Mouse (Mus musculus) embryonic fibroblast, embryonic 13.5 days (primary cell): ENCODE data around the gene Mst1. TPM values are rescaled to one million over a fixed set of nuclear protein-coding genes. Genes with fewer than 3 reads are reported as not detected.

ENCODE experiments used
- H3K27ac ChIP-seq: 2 replicates; pipeline ENCODE4 v1.5.1; 2012; ENCODE audit warnings: low read length, control low read depth, inconsistent platforms; ENCODE audit not compliant: insufficient read depth
- H3K4me1 ChIP-seq: 2 replicates; pipeline ENCODE4 v1.6.1; 2011; ENCODE audit warnings: low read length; ENCODE audit not compliant: control insufficient read depth, insufficient read depth
- H3K4me3 ChIP-seq: 2 replicates; pipeline ENCODE4 v1.5.1; 2011; ENCODE audit warnings: mild to moderate bottlenecking, control low read depth, low read length; ENCODE audit not compliant: insufficient read depth
- CTCF ChIP-seq: IDR thresholded peaks from 2 replicates; pipeline ENCODE4 v1.5.1; 2011; ENCODE audit warnings: mild to moderate bottlenecking, control low read depth, low read length, moderate library complexity, borderline replicate concordance; ENCODE audit not compliant: insufficient read depth
- POLR2A ChIP-seq: IDR thresholded peaks from 2 replicates; pipeline ENCODE4 v1.6.1; 2011; ENCODE audit warnings: low read depth, mild to moderate bottlenecking, control low read depth, low read length, moderate library complexity
- polyA plus RNA-seq: library from polyadenylated mRNA; stranded (reverse); fragments of >200 nt; gene quantifications from 2 replicates; pipeline ENCODE4 v1.2.4, GENCODE M21; 2011; ENCODE audit warnings: low read depth; ENCODE audit not compliant: missing spikeins, insufficient read length

Gene Mst1
- polyA plus RNA-seq, 1 experiment, result not detected

- H3K27ac ChIP-seq, result peak within 1 kb of the TSS; percentile 51; the same call in 1 of the 2 replicates
- no peaks in the 10 kb centered on the region for H3K4me1 ChIP-seq
- TF ChIP-seq POLR2A, result peak; percentile 60
- TF ChIP-seq CTCF, result no peak
- peak within 1 kb of the TSS; percentile 81 for H3K4me3 ChIP-seq
Measured at GRCm38 (mm10) chr9:108094184-108094941, 14.1 kb downstream of the Mst1 start, which contains the start of gene Apeh. Apeh (minus strand) TSS chr9:108094606.

- Histone ChIP-seq H3K4me3 (peak overlapping the region; percentile 81), H3K4me1 (no peaks in the 10 kb centered on the region), H3K27ac (no peak overlapping the region)
- TF ChIP-seq CTCF (no peak), POLR2A (no peak; the same call in 1 of the 2 replicates)
Measured at GRCm38 (mm10) chr9:108094998-108095411, 14.8 kb downstream of the Mst1 start.

GRCm38 (mm10) chr9:108095518-108095917 lies 15.3 kb downstream of the Mst1 start:
- Histone ChIP-seq H3K4me1 (no peaks in the 10 kb centered on the region), H3K4me3 (peak overlapping the region; percentile 81), H3K27ac (no peak overlapping the region)
- TF ChIP-seq CTCF (peak; percentile 65; the same call in 1 of the 2 replicates), POLR2A (no peak)

GRCm38 (mm10) chr9:108095949-108096712 lies 15.9 kb downstream of the Mst1 start:
- H3K27ac ChIP-seq, result no peak overlapping the region
- H3K4me3 ChIP-seq, result no peak overlapping the region
- H3K4me1 ChIP-seq, result no peaks in the 10 kb centered on the region
- no peak for TF ChIP-seq POLR2A
- no peak for TF ChIP-seq CTCF

GRCm38 (mm10) chr9:108099619-108100018 lies 19.4 kb downstream of the Mst1 start:
- H3K4me3 ChIP-seq, result no peak overlapping the region
- H3K27ac ChIP-seq, result no peak overlapping the region
- no peak for TF ChIP-seq POLR2A
- TF ChIP-seq CTCF, result no peak

GRCm38 (mm10) chr9:108104766-108105548 lies 24.7 kb downstream of the Mst1 start:
- no peak overlapping the region for H3K4me3 ChIP-seq

More at GRCm38 (mm10) chr9:108099619-108100018, 19.4 kb downstream of the Mst1 start:
- H3K4me1 ChIP-seq, result no peaks in the 10 kb centered on the region

GRCm38 (mm10) chr9:108105549-108105863 lies 25.3 kb downstream of the Mst1 start:
- no peak for TF ChIP-seq POLR2A
- H3K4me3 ChIP-seq, result no peak overlapping the region
- H3K27ac ChIP-seq, result no peak overlapping the region
- no peaks in the 10 kb centered on the region for H3K4me1 ChIP-seq

More at GRCm38 (mm10) chr9:108104766-108105548, 24.7 kb downstream of the Mst1 start:
- Histone ChIP-seq H3K4me1 (no peaks in the 10 kb centered on the region), H3K27ac (no peak overlapping the region)
- no peak for TF ChIP-seq POLR2A
- TF ChIP-seq CTCF, result no peak

GRCm38 (mm10) chr9:108106090-108106489 lies 25.9 kb downstream of the Mst1 start:
- no peak overlapping the region for H3K4me3 ChIP-seq
- TF ChIP-seq POLR2A (no peak), CTCF (no peak)
- no peak overlapping the region for H3K27ac ChIP-seq
- H3K4me1 ChIP-seq, result no peaks in the 10 kb centered on the region

GRCm38 (mm10) chr9:108107867-108108266 lies 27.6 kb downstream of the Mst1 start:
- TF ChIP-seq CTCF, result no peak
- TF ChIP-seq POLR2A, result no peak
- H3K4me1 ChIP-seq, result no peaks in the 10 kb centered on the region
- H3K4me3 ChIP-seq, result no peak overlapping the region
- no peak overlapping the region for H3K27ac ChIP-seq
